Mouse (Mus musculus) spleen, adult 2 months (tissue): ENCODE data around the gene Nxph4.

Experiments used
- CTCF ChIP-seq: fragments of 200-500 bp; IDR thresholded peaks from 2 replicates; pipeline ENCODE4 v1.5.1; 2011; ENCODE audit warnings: mild to moderate bottlenecking, inconsistent platforms; ENCODE audit not compliant: insufficient read depth, insufficient read length, insufficient replicate concordance; ENCODE audit errors: extremely low read depth
- POLR2A ChIP-seq: fragments of 200-500 bp; IDR thresholded peaks from 2 replicates; pipeline ENCODE4 v1.6.1; 2011; ENCODE audit warnings: low read depth, low read length, inconsistent platforms

DNA sequence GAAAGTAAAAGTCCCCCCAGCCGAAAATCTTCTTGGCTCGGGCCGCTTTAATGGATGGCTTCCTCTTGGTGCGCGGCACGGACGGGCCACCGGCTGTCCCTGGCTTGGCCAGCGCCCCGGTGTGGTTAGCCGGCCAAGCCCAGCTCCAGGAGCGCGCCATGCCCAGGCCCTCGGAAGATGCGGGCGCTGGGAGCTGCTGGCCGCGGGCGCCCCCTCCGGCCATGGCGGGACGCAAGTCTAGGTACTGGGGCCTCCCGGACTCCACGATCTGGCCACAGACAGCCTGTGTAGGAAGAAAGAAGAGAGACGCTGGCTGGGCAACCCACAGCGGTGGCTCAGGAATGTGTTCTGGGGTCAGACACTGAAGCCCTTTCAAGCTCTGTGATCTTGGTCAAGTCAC lies 7.7 kb downstream of the Nxph4 start:
- no peak; the same call in 1 of the 2 replicates for TF ChIP-seq CTCF
- no peak for TF ChIP-seq POLR2A
